Mouse (Mus musculus) G1E (cell line): ENCODE data around the gene Zp3. TPM values are rescaled to one million over a fixed set of nuclear protein-coding genes. Genes with fewer than 3 reads are reported as not detected.

Experiments used
- ATAC-seq: 2 replicates; pipeline ENCODE4 v1.8.0; 2016; ENCODE audit warnings: mild to moderate bottlenecking; ENCODE audit not compliant: insufficient number of reproducible peaks, poor library complexity, low FRiP score, severe bottlenecking; ENCODE audit errors: extremely low read depth
- DNase-seq: peaks from one replicate; pipeline ENCODE4 v3.0.0; 2012; ENCODE audit warnings: low spot score
- H3K27me3 ChIP-seq: 2 replicates; pipeline ENCODE4 v1.6.1; 2012; ENCODE audit warnings: mild to moderate bottlenecking, low read length, inconsistent platforms; ENCODE audit not compliant: insufficient read depth
- H3K36me3 ChIP-seq: replicated peaks from 2 replicates; pipeline ENCODE3; 2012; ENCODE audit warnings: mild to moderate bottlenecking, inconsistent platforms
- H3K4me1 ChIP-seq: 2 replicates; pipeline ENCODE4 v1.6.1; 2012; ENCODE audit warnings: low read depth, low read length, inconsistent platforms, mixed read lengths; ENCODE audit not compliant: insufficient read depth
- H3K4me3 ChIP-seq: 2 replicates; pipeline ENCODE4 v1.5.1; 2012; ENCODE audit warnings: low read depth, mild to moderate bottlenecking, inconsistent platforms, low read length, moderate library complexity, mixed read lengths
- H3K9me3 ChIP-seq: replicated peaks from 2 replicates; pipeline ENCODE4 v1.6.1; 2012; ENCODE audit warnings: inconsistent platforms
- CTCF ChIP-seq: IDR thresholded peaks from 2 replicates; pipeline ENCODE4 v1.5.1; 2012; ENCODE audit warnings: low read depth, low read length, inconsistent platforms, mixed read lengths
- GATA1 ChIP-seq: IDR thresholded peaks from 2 replicates; pipeline ENCODE4 v1.6.1; 2012; ENCODE audit warnings: borderline replicate concordance, low read length, inconsistent platforms, mixed read lengths
- GATA2 ChIP-seq: IDR thresholded peaks from 2 replicates; pipeline ENCODE4 v1.6.1; 2012; ENCODE audit warnings: low read depth, low read length, inconsistent platforms, borderline replicate concordance
- POLR2AphosphoS5 ChIP-seq: IDR thresholded peaks from 2 replicates; pipeline ENCODE4 v1.6.1; 2012; ENCODE audit warnings: low read depth, low read length, inconsistent platforms; ENCODE audit not compliant: insufficient replicate concordance
- TAL1 ChIP-seq: conservative IDR thresholded peaks from 2 replicates; pipeline ENCODE4 v1.6.1; 2012; ENCODE audit warnings: low read depth, low read length, inconsistent platforms, mixed read lengths
- polyA plus RNA-seq: library from polyadenylated mRNA; stranded (reverse); fragments of >175 nt; gene quantifications from 2 replicates; pipeline ENCODE4 v1.2.3, GENCODE M21; 2012
- total RNA-seq, 2 experiments: library from RNA; stranded (forward) in 1 of 2; stranded (reverse) in 1 of 2; fragments of 200-1000 nt in 1 of 2; fragments of >200 nt in 1 of 2; fragmentation: Nextera tagmentation in 1 of 2; gene quantifications; 2 replicates each; pipeline ENCODE4 v1.2.3; 2014 to 2017

Gene Zp3
- total and polyA plus RNA-seq, 3 experiments, result not detected

- H3K4me1 ChIP-seq, result peaks cover 33% of the 10 kb centered on the region
- ATAC-seq, result no peak
- H3K4me3 ChIP-seq, result peak overlapping the region; percentile 100
- TF ChIP-seq GATA1 (no peak), GATA2 (no peak), CTCF (no peak), TAL1 (no peak)
- no peak for DNase-seq
- H3K27me3 ChIP-seq, result no peaks in the 10 kb centered on the region
- no peaks in the 10 kb centered on the region for H3K9me3 ChIP-seq
- peaks cover 23% of the 10 kb centered on the region for H3K36me3 ChIP-seq
These were observed 44.7 kb upstream of the Zp3 start for GRCm38 (mm10) chr5:135935176-135935523.

- DNase-seq, result no peak
- Histone ChIP-seq H3K27me3 (no peaks in the 10 kb centered on the region), H3K36me3 (peaks cover 18% of the 10 kb centered on the region), H3K4me1 (peaks cover 30% of the 10 kb centered on the region), H3K9me3 (no peaks in the 10 kb centered on the region), H3K4me3 (no peak overlapping the region; the same call in 1 of the 2 replicates)
- ATAC-seq, result no peak
- TF ChIP-seq TAL1 (no peak), CTCF (no peak), GATA2 (no peak), POLR2AphosphoS5 (no peak), GATA1 (no peak)
These were observed 44.2 kb upstream of the Zp3 start for GRCm38 (mm10) chr5:135935641-135936190.

GRCm38 (mm10) chr5:135940587-135940986, 39.3 kb upstream of the Zp3 start:
- no peaks in the 10 kb centered on the region for H3K9me3 ChIP-seq
- DNase-seq (no peak), ATAC-seq (no peak)
- H3K27me3 ChIP-seq, result no peaks in the 10 kb centered on the region
- TF ChIP-seq TAL1, result no peak
- no peak for TF ChIP-seq GATA1
- no peak for TF ChIP-seq CTCF
- TF ChIP-seq GATA2, result no peak
- H3K4me1 ChIP-seq, result peaks cover 24% of the 10 kb centered on the region
- no peaks in the 10 kb centered on the region for H3K36me3 ChIP-seq
- no peak overlapping the region for H3K4me3 ChIP-seq

GRCm38 (mm10) chr5:135942710-135943109, 37.2 kb upstream of the Zp3 start:
- DNase-seq (no peak), ATAC-seq (no peak)
- no peaks in the 10 kb centered on the region for H3K36me3 ChIP-seq
- no peak overlapping the region for H3K4me3 ChIP-seq
- H3K4me1 ChIP-seq, result peaks cover 37% of the 10 kb centered on the region
- H3K9me3 ChIP-seq, result no peaks in the 10 kb centered on the region
- H3K27me3 ChIP-seq, result no peaks in the 10 kb centered on the region
- TF ChIP-seq GATA2, result no peak
- TF ChIP-seq TAL1, result no peak

GRCm38 (mm10) chr5:135945916-135946408, 33.9 kb upstream of the Zp3 start:
- ATAC-seq (no peak), DNase-seq (no peak)
- Histone ChIP-seq H3K27me3 (no peaks in the 10 kb centered on the region), H3K9me3 (no peaks in the 10 kb centered on the region), H3K4me3 (no peak overlapping the region), H3K4me1 (peaks cover 43% of the 10 kb centered on the region), H3K36me3 (no peaks in the 10 kb centered on the region)
- TF ChIP-seq GATA2, result no peak
- TF ChIP-seq TAL1, result no peak

- peaks cover 49% of the 10 kb centered on the region for H3K4me1 ChIP-seq
- TF ChIP-seq POLR2AphosphoS5 (no peak), TAL1 (no peak), GATA1 (no peak), GATA2 (no peak), CTCF (no peak)
- no peaks in the 10 kb centered on the region for H3K9me3 ChIP-seq
- H3K27me3 ChIP-seq, result no peaks in the 10 kb centered on the region
- DNase-seq (no peak), ATAC-seq (no peak)
- H3K36me3 ChIP-seq, result no peaks in the 10 kb centered on the region
- H3K4me3 ChIP-seq, result no peak overlapping the region
These were observed 33.3 kb upstream of the Zp3 start for GRCm38 (mm10) chr5:135946621-135947020.
